Mouse (Mus musculus) spleen, adult 2 months (tissue): ENCODE results near the gene Cyfip1. TPM values are rescaled to one million over a fixed set of nuclear protein-coding genes. Genes with fewer than 3 reads are reported as not detected.

Source experiments
- DNase-seq, 2 experiments: peaks; one replicate each; pipeline versions ENCODE4 v3.0.0 to v3.0.0-alpha.2; 2012 to 2021; ENCODE audit warnings: low spot score in 2 of 2, low read depth in 1 of 2
- H3K27ac ChIP-seq: fragments of 200-500 bp; 2 replicates; pipeline ENCODE4 v1.5.1; 2012; ENCODE audit warnings: low read length, inconsistent platforms; ENCODE audit not compliant: insufficient read depth
- H3K27me3 ChIP-seq: fragments of 200-500 bp; 2 replicates; pipeline ENCODE4 v1.6.1; 2012; ENCODE audit warnings: mild to moderate bottlenecking, moderate library complexity, low read length, inconsistent platforms; ENCODE audit not compliant: control insufficient read depth, insufficient read depth
- H3K36me3 ChIP-seq: fragments of 200-500 bp; 2 replicates; pipeline ENCODE4 v1.6.1; 2012; ENCODE audit warnings: mild to moderate bottlenecking, low read length, inconsistent platforms; ENCODE audit not compliant: control insufficient read depth, insufficient read depth
- H3K4me1 ChIP-seq: fragments of 200-500 bp; 2 replicates; pipeline ENCODE4 v1.6.1; 2011; ENCODE audit warnings: inconsistent platforms; ENCODE audit not compliant: control insufficient read depth, insufficient read depth, insufficient read length
- H3K4me3 ChIP-seq: fragments of 200-500 bp; 2 replicates; pipeline ENCODE4 v1.5.1; 2011; ENCODE audit warnings: mild to moderate bottlenecking, inconsistent platforms; ENCODE audit not compliant: insufficient read depth, insufficient read length; ENCODE audit errors: extremely low read depth
- CTCF ChIP-seq: fragments of 200-500 bp; IDR thresholded peaks from 2 replicates; pipeline ENCODE4 v1.5.1; 2011; ENCODE audit warnings: mild to moderate bottlenecking, inconsistent platforms; ENCODE audit not compliant: insufficient read depth, insufficient read length, insufficient replicate concordance; ENCODE audit errors: extremely low read depth
- POLR2A ChIP-seq: fragments of 200-500 bp; IDR thresholded peaks from 2 replicates; pipeline ENCODE4 v1.6.1; 2011; ENCODE audit warnings: low read depth, low read length, inconsistent platforms
- WGBS: fragments of 180-500 bp; shearing (Covaris S2); methylation state at CpG from one replicate; pipeline ENCODE4 v1.1.7; 2018; 5-methylcytosine and 5-hydroxymethylcytosine counted together
- polyA plus RNA-seq: library from polyadenylated mRNA; depleted of rRNA; stranded (reverse); fragments of >200 nt; gene quantifications from 2 replicates; pipeline ENCODE4 v1.2.3, GENCODE M21; 2012; rRNA removed

Gene Cyfip1
- polyA plus RNA-seq, 1 experiment, result 17.4 TPM

DNA sequence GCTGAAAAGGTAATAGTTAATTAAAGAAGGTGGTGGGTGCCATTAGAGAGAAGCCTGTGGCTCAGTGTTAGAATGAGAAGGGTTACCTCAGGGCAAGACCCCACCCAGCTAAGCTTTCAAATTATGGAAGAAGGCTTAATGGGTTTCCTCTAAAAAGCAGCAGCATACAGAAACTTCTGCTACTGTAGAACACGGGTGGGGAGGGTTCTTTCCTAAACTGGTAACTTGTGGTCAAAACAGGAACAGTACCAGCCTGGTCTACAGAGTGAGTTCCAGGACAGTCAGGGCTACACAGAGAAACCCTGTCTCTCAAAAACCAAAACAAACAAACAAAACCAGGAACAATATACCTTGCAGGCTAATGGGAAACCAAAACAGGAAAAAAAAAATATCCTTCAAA, 127.9 kb downstream of the Cyfip1 start:
- H3K36me3 ChIP-seq, result no peaks in the 10 kb centered on the region
- no peak overlapping the region for H3K4me3 ChIP-seq
- H3K27me3 ChIP-seq, result no peaks in the 10 kb centered on the region
- WGBS, result 5% methylated on average over 1 of the region's 1 CpGs
- no peak overlapping the region; the same call in 1 of the 2 replicates for H3K27ac ChIP-seq
- H3K4me1 ChIP-seq, result peaks cover 5% of the 10 kb centered on the region; the same call in 1 of the 2 replicates
- no peak for TF ChIP-seq CTCF
- no peak for TF ChIP-seq POLR2A
- no peak for DNase-seq

DNA sequence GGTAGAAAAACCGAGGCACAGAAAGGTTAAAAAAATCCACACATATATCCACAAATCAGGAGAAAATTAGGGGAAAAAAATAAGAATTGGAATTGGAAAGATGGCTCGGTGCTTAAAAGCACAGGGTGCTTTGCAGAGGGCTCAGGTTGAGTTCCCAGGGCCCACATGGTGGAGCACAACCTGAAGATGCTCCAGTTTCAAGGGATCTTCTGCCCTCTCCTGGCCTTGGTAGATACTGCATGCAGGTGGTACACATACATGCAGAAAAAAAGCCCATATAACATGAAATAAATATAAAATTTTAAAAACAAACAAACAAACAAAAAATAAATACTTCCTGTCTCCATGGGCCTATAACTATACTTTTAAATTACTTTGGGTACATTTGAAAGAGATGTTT, 132.9 kb downstream of the Cyfip1 start:
- TF ChIP-seq CTCF, result no peak
- no peak for TF ChIP-seq POLR2A
- Histone ChIP-seq H3K4me3 (no peak overlapping the region), H3K36me3 (no peaks in the 10 kb centered on the region), H3K27ac (no peak overlapping the region), H3K4me1 (peaks cover 3% of the 10 kb centered on the region; the same call in 1 of the 2 replicates), H3K27me3 (no peaks in the 10 kb centered on the region)
- no peak for DNase-seq
- 100% methylated on average over 2 of the region's 2 CpGs for WGBS

DNA sequence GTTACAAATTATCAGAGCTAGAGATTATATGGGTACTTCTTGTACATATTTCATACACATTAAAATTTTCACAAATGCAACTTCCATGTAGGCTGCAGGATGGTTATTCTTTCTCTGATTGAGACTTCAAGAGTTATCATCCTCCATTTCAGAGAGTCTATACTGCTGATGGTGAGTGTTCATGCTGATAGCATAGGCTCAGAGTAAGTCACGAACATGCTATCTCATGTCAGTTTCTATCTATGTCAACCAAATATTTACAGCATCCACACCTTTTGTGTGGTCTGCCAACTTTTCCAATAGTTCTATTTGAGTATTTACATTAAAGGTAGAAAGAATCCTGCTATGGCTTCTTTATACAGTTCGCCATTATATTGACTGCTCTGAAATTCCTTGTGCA, 140.0 kb downstream of the Cyfip1 start:
- TF ChIP-seq CTCF (no peak), POLR2A (no peak)
- H3K4me1 ChIP-seq, result peaks cover 1% of the 10 kb centered on the region; the same call in 1 of the 2 replicates
- no peak overlapping the region for H3K27ac ChIP-seq
- 89% methylated on average over 2 of the region's 2 CpGs for whole genome bisulfite sequencing
- H3K36me3 ChIP-seq, result no peaks in the 10 kb centered on the region
- DNase-seq, result no peak
- H3K4me3 ChIP-seq, result no peak overlapping the region
- H3K27me3 ChIP-seq, result no peaks in the 10 kb centered on the region

Other genes with a start within 250 kb of the Cyfip1 start
- gene Siglech, start 73.6 kb upstream of the Cyfip1 start, polyA plus RNA-seq, result 47.3 and 49.7 TPM in 2 replicates
- 2.3 and 2.9 TPM in 2 replicates for gene Tubgcp5, start 47.6 kb upstream of the Cyfip1 start, polyA plus RNA-seq
- 7.1 and 16.1 TPM in 2 replicates for gene Nipa2, start 120.7 kb downstream of the Cyfip1 start, polyA plus RNA-seq
- 2.1 and 2.3 TPM in 2 replicates for gene Nipa1, start 178.2 kb downstream of the Cyfip1 start, polyA plus RNA-seq
- 18.7 and 19.4 TPM in 2 replicates for gene Herc2, start 208.5 kb downstream of the Cyfip1 start, polyA plus RNA-seq